Mouse (Mus musculus) induced T-regulatory cell, adult 2 months (primary cell): ENCODE measurements around the gene Cnksr2.

Experiments used
- DNase-seq: peaks from one replicate; pipeline ENCODE4 v3.0.0-alpha.2; 2012; ENCODE audit warnings: low read depth

Gene Cnksr2

DNA sequence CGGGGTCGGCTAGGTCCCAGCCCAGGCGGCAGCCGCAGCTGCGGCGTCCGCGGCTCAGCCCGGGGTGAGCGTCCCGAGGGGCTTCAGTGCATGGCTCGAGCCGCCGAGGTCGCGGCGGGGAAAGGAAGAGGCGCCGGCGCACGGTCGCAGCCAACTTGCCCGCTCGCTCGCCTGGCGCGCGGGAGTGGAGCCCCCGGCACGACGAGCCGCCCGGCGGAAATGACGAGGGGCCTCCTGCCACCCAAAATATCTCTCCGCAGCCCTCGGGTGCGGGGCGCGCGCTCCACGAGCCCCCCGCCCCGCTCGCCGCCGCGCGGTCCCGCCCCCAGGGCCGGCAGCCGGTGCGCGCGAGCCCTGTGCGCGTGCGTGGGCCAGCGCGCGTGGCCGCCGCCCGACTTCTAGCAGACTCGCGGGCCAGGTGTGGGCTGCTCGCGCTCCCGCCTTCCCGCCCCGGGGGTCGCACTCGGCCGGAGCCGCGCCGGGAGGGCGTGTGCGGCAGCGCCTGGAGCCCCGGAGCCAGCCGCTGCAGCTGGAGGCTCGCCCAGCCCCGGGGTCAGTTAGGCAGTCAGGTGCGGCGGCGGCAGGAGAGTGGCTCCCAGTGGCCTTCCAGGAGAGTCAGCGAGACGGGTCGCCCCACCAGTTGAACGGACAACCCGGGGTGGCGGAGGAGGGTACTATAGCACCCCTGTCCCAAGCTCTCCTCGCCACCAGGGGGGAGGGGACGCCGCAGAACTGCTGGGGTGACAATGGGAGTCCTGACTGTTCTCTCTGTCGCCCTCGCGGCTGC, at the start of gene Cnksr2:
Cnksr2 (minus strand) TSS at position 238 of the 787 bp plus-strand sequence.
- no peak for DNase-seq

DNA sequence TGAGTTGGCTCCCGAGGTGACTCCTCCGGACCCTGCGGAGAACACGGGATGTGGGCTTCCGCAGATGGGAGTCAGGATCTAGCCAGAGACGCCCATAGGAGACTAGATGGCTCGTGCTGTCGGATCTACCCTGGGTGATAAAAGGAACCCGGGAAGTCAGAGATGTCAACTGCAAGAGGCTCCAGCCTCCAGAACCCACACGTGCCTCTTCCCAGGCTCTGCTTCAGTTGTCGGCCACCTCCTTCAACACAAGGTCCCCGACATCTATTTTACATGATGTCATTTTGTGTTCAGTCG, 698 bp upstream of the Cnksr2 start:
- no peak for DNase-seq

DNA sequence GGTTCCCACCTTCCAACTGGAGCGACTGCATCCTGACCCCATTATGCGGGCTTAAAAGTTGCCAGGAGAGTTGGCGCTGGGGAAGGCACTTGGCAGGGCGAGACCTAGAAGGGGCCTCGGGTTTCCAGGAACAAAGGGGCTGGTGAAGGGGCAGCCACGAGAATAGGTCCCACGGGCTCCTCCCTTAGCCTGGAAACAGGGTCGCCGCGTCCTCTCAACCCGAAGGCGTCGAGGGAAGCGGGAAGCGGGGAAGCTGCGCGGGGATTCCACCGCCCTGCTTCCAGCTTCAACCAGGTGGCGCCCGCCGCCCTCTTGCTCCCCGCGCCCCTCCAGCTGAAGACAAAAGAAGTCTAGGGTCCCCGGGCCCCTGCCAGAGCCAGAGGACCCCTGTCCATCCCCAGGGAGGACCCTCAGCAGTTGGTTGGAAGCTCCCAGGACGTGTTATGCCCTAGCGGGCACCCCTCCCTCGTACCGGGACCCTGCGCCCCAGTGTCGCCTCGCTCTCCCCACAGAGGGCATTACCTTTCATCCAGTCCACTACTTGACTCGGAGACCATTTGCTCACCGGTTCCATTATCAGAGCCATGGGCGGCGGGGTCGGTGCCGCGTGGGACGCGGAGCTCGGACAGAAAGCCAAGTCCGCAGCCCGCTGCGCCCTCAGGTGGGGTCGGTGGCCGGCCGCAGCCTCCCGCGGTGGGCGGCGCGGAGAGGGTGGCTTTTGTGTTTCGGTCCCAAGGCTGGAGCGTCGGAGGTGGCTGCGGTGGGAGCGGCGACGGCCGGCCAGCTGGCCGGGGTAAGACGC, 638 bp downstream of the Cnksr2 start:
- DNase-seq = no peak

DNA sequence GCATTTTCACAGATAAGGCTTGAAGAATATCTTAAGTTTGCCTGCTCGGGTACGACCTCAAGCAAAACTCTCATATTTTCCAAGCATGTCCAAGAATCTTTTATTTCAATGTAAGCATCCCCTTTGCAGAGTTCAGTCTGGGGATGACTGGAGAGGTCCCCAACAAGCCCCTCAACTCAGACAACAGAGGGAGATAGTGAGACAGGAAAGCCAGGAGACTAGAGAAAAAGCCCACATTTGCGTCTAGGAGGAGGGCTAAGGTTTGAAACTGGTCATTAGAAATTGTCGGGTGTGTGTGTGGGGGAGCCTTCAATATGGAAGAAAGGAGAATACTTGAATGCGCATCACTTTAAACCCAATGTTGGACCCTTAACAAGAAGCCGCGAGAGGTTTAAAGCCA, 1.4 kb downstream of the Cnksr2 start:
- DNase-seq = no peak

DNA sequence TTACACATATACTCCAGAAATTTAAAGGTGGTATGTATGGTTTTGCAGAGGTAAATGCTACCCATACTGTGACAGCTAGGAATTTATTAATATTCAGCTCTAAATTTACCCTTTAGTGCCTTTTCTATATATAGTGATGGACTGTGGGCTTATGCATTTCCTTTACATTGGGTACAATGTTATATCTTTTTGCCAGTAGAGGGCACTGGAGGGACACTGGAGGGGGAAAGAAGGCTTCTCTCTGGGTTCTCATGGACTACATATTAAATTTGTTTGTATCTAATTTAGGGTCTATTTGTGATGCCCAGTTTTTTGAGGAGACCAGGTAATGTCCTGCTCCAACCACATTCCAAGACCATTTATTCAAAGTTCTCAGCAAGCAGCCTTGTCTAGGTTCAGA, 91.4 kb downstream of the Cnksr2 start:
- DNase-seq = peak; percentile 13

DNA sequence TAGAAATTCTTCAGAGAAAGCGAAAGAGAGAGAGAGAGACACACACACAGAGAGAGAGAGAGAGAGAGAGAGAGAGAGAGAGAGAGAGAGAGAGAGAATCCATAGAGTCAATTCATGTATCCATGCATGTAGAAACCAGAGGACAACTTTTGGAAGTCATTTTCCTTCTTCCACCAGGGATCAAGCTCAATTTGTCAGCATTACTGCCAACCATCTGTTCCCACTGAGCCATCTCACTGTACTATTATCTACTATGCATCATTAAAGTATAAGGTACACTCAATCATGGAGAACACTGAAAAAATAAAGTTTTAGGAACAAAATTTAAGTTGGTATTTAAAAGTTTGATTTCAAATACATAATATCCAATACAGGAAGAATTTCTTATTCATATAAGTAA, 93.8 kb downstream of the Cnksr2 start:
- DNase-seq = no peak

DNA sequence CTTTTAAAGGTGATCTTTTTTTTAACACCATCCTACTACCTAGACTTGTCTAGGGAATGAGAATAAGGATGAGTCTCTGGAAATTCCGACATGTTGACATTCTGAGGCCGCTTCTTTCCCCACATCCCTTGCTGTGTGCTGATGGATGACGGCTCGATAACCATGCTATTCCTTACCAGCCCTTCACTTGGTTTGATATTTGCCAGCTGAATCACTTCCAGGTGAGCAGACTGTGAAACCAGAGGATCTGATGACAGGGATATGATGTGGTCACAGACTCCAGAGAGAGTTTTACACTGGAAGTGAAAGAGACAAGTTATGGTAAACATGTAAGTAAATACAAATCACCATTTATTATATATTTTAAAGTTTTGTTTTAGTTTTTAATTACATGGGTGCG, 98.0 kb downstream of the Cnksr2 start:
- DNase-seq = no peak

DNA sequence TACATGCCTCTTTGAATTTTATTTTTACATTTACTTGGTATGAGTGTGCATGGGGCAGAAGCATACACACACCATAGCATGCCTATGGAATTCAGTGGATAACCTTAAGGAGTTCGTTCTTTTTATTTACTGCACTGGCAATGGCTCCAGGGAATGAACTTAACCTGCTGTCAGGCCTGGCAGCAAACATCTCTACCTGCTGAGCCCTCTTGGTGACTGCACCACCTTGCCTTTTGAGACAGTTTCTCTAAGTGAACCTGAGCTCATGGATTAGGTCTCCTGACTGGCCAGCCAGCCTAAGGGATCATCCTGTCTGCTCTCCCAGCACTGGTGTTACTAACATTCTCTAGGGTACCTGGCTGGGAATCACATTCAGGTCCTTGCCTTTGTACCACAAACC, 106.5 kb downstream of the Cnksr2 start:
- DNase-seq = no peak

DNA sequence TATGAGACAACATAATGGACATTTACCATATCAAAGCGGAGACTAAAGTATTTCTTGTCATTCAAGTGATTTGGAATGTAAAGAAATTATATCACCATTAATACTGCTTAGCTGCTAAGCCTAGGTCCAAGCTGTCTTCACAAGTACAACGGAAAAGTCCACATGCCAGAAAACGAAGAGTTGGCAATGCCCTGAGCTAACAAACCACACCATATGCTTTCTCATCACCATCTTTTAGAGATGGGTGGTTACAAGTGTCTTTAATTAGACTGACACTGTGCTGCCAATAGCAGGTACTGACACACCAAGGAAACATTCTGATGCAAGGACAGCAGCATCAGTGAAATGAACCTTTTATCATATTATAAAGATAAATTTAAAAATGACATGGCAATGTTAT, 123.0 kb downstream of the Cnksr2 start:
- no peak for DNase-seq

DNA sequence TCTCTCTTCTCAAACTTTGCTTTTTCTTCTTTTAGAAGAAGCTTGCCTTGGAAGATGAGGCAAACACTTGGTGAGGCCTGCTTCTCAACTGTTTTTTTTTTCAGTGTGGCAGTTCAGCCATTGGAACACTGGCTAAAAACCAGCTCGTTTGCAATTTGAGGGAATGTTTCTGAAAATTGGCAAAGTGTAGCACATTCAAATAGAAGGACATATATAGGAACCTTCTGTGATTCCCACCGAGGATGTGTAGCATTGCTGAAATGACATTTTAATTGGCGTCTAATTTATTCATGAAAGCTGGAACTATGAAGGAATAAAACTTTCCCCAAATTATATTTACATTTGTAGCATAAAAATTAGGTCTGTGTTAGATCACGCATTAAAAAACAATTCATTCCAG, 213.1 kb downstream of the Cnksr2 start:
- no peak for DNase-seq

DNA sequence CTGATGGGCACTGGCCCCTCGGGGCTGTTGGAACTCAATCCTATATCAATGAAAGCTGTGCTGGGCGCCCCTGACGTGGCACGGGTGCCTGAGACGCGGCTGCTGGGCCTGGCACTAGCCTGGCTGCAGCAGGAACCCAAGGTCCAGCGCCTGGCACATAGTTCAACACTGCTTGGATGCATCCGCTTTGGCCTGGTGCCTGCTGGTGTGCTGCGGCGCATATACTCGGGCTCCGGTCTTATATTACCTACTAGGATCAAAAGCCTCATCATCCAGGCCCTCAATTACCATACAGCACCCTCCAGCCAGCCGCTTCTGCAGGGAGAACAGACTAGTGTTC, 224.2 kb downstream of the Cnksr2 start:
- DNase-seq = no peak

DNA sequence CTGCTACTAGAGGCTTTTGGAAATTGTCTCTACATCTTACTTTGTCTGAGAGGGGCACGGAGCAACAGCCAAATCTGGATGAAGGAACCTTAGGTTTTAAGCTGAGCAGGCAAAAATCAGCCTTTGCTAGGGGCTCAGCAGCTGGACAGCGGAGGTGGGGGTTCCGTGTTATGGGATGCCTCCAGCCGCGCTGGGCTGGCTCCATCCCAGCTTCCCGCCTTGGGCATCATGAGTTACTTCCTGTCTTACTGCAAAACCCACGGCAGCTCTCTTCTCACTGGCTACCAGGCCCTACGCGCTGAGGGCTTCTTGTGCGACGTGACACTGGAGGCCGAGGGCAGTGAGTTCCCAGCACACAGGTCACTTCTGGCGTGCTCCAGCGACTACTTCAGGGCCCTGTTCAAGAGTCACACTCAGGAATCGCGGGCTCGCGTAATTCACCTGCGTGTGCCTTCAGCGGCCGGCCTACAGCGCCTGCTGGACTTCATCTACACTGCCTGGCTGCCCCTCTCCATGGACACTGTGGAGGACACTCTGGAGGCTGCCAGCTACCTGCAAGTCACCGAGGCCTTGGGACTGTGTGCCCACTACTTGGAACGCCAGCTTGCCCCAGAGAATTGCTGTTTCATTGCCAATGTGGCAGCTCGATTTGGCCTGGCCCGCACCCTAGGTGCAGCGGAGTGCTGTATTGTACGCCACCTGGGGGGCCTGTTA, 224.7 kb downstream of the Cnksr2 start, which contains the start of gene Klhl34:
Klhl34 (plus strand) TSS at position 229 of the 714 bp plus-strand sequence.
- no peak for DNase-seq

DNA sequence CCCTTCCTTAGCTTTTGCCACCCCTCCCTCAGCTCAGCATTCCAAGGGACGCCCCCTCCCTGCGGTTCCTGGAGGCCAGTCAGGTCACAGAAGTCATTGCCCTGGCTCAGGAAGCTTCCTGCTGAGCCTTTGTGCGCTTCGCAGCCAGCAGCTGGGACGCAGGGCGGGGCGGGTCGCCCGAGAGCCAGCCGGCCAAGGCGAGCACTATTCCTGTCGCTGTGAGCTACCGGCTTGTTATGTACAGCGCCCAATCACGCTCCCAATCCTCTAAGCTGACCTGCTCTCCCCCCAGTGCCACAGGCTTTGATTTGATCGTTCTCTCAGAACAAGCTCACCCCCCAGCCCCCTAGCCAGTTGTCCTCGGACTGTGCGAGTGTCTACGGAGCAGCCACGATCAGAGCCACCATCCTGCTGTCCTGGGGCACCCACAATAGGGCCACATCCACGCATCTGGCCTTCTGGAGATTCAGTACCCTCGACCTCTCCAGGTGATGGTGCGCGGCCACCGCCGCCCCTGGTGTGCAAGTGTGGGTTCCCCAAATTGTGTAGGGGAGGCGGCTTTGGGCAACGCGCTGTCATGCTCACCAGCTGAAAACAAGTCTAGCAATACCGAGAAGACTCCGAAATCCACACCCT, 225.4 kb downstream of the Cnksr2 start:
- no peak for DNase-seq

DNA sequence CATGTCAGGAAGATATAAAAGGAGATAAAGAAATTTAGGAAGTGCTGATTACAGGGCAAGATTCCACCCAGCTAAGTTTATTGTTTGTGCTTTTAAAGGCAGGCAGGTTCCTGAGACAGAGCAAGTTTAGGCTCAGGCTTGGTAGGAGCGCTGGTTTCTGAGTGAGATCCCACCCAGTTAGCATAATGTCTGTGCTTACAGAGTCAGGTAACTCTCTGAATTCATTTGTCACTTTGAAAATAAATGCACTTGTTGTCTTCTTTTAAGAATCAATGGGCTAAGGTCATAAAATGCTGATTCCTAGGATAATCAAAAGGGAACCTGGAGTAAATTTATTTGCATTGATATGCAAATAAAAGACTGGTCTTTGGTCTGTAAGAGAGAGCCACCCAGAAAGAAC, 233.4 kb downstream of the Cnksr2 start:
- DNase-seq = no peak

DNA sequence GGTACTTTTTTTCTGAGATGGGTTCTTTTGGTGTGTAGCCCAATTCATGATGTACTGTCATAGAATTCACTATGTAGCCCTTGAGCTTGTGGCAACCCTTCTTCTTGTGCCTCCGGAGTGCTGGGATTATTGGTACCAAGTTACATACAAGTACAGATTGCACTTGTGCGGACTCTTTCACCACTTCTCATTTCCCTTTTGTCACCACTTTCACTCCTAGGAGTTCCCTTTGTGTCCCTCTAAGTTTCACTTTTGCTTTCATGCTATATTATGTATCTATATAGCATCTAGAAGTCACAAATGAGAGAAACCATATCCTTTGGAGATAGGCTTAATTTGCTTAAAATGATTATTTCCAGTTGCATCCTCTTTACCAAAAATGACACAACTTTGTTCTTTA, 241.4 kb downstream of the Cnksr2 start:
- DNase-seq = no peak
